Mouse (Mus musculus) hindbrain, embryonic 10.5 days (tissue): ENCODE results near the gene Lyg1. TPM values are rescaled to one million over a fixed set of nuclear protein-coding genes. Genes with fewer than 3 reads are reported as not detected.
A peak's percentile ranks its signal among the peaks of the same experiment; 100 is the strongest.

ENCODE experiments used
- DNase-seq: peaks from one replicate; pipeline ENCODE4 v3.0.0-alpha.2; 2017; ENCODE audit warnings: low spot score
- H3K27ac ChIP-seq: fragments of 300-500 bp; sonication (generic); 2 replicates; pipeline ENCODE4 v1.5.1; 2016; ENCODE audit warnings: mild to moderate bottlenecking, moderate library complexity
- H3K27me3 ChIP-seq: fragments of 300-500 bp; sonication (generic); 2 replicates; pipeline ENCODE4 v1.6.1; 2016; ENCODE audit warnings: mild to moderate bottlenecking; ENCODE audit not compliant: poor library complexity, insufficient read depth, severe bottlenecking
- H3K36me3 ChIP-seq: fragments of 300-500 bp; sonication (generic); 2 replicates; pipeline ENCODE4 v1.6.1; 2016; ENCODE audit warnings: mild to moderate bottlenecking, moderate library complexity
- H3K4me1 ChIP-seq: fragments of 300-500 bp; sonication (generic); replicated peaks from 2 replicates; pipeline ENCODE4 v1.6.1; 2016; ENCODE audit warnings: mild to moderate bottlenecking
- H3K4me3 ChIP-seq: fragments of 300-500 bp; sonication (generic); 2 replicates; pipeline ENCODE4 v1.5.1; 2016; ENCODE audit warnings: mild to moderate bottlenecking, moderate library complexity
- H3K9me3 ChIP-seq: fragments of 300-500 bp; sonication (generic); 2 replicates; pipeline ENCODE4 v1.6.1; 2016; ENCODE audit warnings: mild to moderate bottlenecking, moderate library complexity
- WGBS: fragments of 180-500 bp; shearing (Covaris S2); methylation state at CpG from one replicate; pipeline ENCODE4 v1.1.7; 2016; 5-methylcytosine and 5-hydroxymethylcytosine counted together
- polyA plus RNA-seq: library from polyadenylated mRNA; unstranded; fragments of >200 nt; fragmentation: Nextera tagmentation; extraction: Ambion mirVana; gene quantifications from 2 replicates; pipeline ENCODE4 v1.2.1, GENCODE M21; 2016

Gene Lyg1
- polyA plus RNA-seq, 1 experiment from 2014 or later: not detected

GRCm38 (mm10) chr1:37922536-37922935 is 35.0 kb downstream of the Lyg1 start:
- no peak overlapping the region for H3K27ac ChIP-seq
- H3K36me3 ChIP-seq: no peaks in the 10 kb centered on the region
- no peaks in the 10 kb centered on the region for H3K4me1 ChIP-seq
- WGBS: 51% methylated on average over 8 of the region's 8 CpGs
- no peaks in the 10 kb centered on the region for H3K27me3 ChIP-seq
- DNase-seq: no peak
- H3K4me3 ChIP-seq: no peak overlapping the region
- no peaks in the 10 kb centered on the region for H3K9me3 ChIP-seq

- WGBS: 86% methylated on average over 6 of the region's 6 CpGs
- no peak overlapping the region for H3K4me3 ChIP-seq
- no peak for DNase-seq
- H3K27ac ChIP-seq: no peak overlapping the region
- no peaks in the 10 kb centered on the region for H3K27me3 ChIP-seq
- H3K4me1 ChIP-seq: no peaks in the 10 kb centered on the region
- no peaks in the 10 kb centered on the region for H3K9me3 ChIP-seq
- H3K36me3 ChIP-seq: no peaks in the 10 kb centered on the region
Measured at GRCm38 (mm10) chr1:37918096-37918495, 39.5 kb downstream of the Lyg1 start.

GRCm38 (mm10) chr1:37917666-37918065 is 39.9 kb downstream of the Lyg1 start:
- WGBS: 85% methylated on average over 13 of the region's 13 CpGs
- Histone ChIP-seq H3K4me1 (no peaks in the 10 kb centered on the region), H3K27ac (no peak overlapping the region)

GRCm38 (mm10) chr1:37916393-37916792 is 41.2 kb downstream of the Lyg1 start, which contains the start of gene Lyg2:
TSS of gene Lyg2 (minus strand) at chr1:37916493.
- H3K4me3 ChIP-seq: no peak within 1 kb of the TSS
- no peaks in the 10 kb centered on the region for H3K36me3 ChIP-seq
- WGBS: 78% methylated on average over 5 of the region's 5 CpGs
- no peak within 1 kb of the TSS for H3K27ac ChIP-seq
- no peaks in the 10 kb centered on the region for H3K4me1 ChIP-seq
- H3K27me3 ChIP-seq: no peaks in the 10 kb centered on the region
- H3K9me3 ChIP-seq: no peaks in the 10 kb centered on the region
- no peak for DNase-seq

More at GRCm38 (mm10) chr1:37917666-37918065, 39.9 kb downstream of the Lyg1 start:
- no peak for DNase-seq
- Histone ChIP-seq H3K9me3 (no peaks in the 10 kb centered on the region), H3K4me3 (no peak overlapping the region), H3K36me3 (no peaks in the 10 kb centered on the region), H3K27me3 (no peaks in the 10 kb centered on the region)

GRCm38 (mm10) chr1:37912751-37913150 is 44.8 kb downstream of the Lyg1 start:
- H3K27ac ChIP-seq: no peak overlapping the region
- WGBS: 85% methylated on average over 2 of the region's 2 CpGs
- H3K36me3 ChIP-seq: no peaks in the 10 kb centered on the region

GRCm38 (mm10) chr1:37903178-37903577 is 54.4 kb downstream of the Lyg1 start:
- Histone ChIP-seq H3K4me3 (no peak overlapping the region), H3K27ac (no peak overlapping the region), H3K36me3 (peaks cover 26% of the 10 kb centered on the region), H3K9me3 (no peaks in the 10 kb centered on the region), H3K4me1 (no peaks in the 10 kb centered on the region), H3K27me3 (no peaks in the 10 kb centered on the region)
- DNase-seq: peak; percentile 21
- 38% methylated on average over 6 of the region's 6 CpGs for WGBS

More at GRCm38 (mm10) chr1:37912751-37913150, 44.8 kb downstream of the Lyg1 start:
- H3K9me3 ChIP-seq: no peaks in the 10 kb centered on the region
- no peak overlapping the region for H3K4me3 ChIP-seq
- H3K27me3 ChIP-seq: no peaks in the 10 kb centered on the region
- no peak for DNase-seq
- H3K4me1 ChIP-seq: no peaks in the 10 kb centered on the region

- Histone ChIP-seq H3K4me1 (no peaks in the 10 kb centered on the region), H3K36me3 (peaks cover 55% of the 10 kb centered on the region), H3K27ac (no peak overlapping the region), H3K4me3 (no peak overlapping the region), H3K27me3 (no peaks in the 10 kb centered on the region), H3K9me3 (no peaks in the 10 kb centered on the region)
- 54% methylated on average over 6 of the region's 6 CpGs for WGBS
- DNase-seq: no peak
Measured at GRCm38 (mm10) chr1:37900288-37900687, 57.3 kb downstream of the Lyg1 start.

GRCm38 (mm10) chr1:37899816-37900215 is 57.7 kb downstream of the Lyg1 start:
- H3K9me3 ChIP-seq: no peaks in the 10 kb centered on the region
- H3K36me3 ChIP-seq: peaks cover 59% of the 10 kb centered on the region
- no peak for DNase-seq
- no peaks in the 10 kb centered on the region for H3K27me3 ChIP-seq
- H3K4me1 ChIP-seq: no peaks in the 10 kb centered on the region
- H3K27ac ChIP-seq: no peak overlapping the region
- H3K4me3 ChIP-seq: no peak overlapping the region
- WGBS: 86% methylated on average over 4 of the region's 4 CpGs

Other genes with a start within 250 kb of the Lyg1 start
- 0.91 and 1.2 TPM in 2 replicates for gene 2010300C02Rik, start 237.7 kb downstream of the Lyg1 start, polyA plus RNA-seq
- 12.4 and 14.5 TPM in 2 replicates for gene Tsga10, start 91.3 kb downstream of the Lyg1 start, polyA plus RNA-seq
- gene Lipt1, start 86.0 kb downstream of the Lyg1 start, polyA plus RNA-seq: 5.9 and 7.3 TPM in 2 replicates
- gene Mitd1, start 67.3 kb downstream of the Lyg1 start, polyA plus RNA-seq: 19.8 and 24.2 TPM in 2 replicates
- 240 and 244 TPM in 2 replicates for gene Mrpl30, start 67.3 kb downstream of the Lyg1 start, polyA plus RNA-seq
- not detected in 2 replicates for gene Lyg2, start 41.3 kb downstream of the Lyg1 start, polyA plus RNA-seq
- gene Txndc9, start 40.1 kb upstream of the Lyg1 start, polyA plus RNA-seq: 166 and 167 TPM in 2 replicates
- 16.4 and 25.6 TPM in 2 replicates for gene Eif5b, start 40.3 kb upstream of the Lyg1 start, polyA plus RNA-seq
- 32.4 and 32.6 TPM in 2 replicates for gene Rev1, start 172.0 kb upstream of the Lyg1 start, polyA plus RNA-seq